1 mouse cellular context compared by ENCODE assay signal in the genomic region with DNA sequence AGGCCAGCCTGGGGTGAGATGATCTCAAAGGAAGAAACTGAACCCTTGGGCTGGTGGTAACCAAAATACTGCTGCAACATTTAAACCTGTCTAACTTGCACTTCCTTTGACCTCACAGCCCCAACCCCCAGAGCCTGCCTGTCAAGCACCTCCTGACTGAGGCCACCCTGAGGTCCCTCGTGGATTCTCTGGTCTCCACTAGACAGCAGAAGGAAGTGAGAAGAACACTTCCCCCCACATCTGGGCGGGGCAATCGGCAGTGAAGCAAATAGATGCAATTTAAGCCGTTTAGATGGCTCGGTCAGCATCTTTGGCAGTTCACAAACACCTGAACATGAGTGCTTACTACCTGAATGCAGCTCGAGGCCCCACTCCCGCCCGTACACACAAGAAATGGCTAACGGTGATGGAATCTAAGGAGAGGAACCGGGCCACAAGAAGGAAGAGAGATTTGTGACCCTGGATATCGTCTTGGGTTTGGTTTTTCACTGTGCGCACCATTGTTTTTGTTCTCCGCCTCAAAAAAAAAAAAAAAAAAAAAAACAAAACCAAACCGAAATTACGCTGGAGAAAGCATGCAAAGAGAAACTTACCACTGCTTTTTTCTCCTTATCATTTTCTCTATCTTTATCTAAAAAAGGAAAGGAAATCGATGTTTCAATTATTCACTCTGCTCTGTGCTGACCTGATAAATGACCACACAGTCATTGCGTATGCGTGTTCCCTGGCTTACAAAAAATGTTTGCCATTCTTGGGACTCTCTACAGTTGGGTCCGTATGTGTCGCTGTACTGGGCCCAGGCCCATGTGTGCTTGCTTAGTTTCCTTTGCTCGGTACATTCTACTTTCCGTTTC.
TF ChIP-seq lines count a peak whose summit lies in the region.

No protein-coding gene starts in this region.

TF ChIP-seq in MEL, 35 proteins besides CTCF, POLR2A, EP300 and RAD21:
- TF ChIP-seq TCF12 (IDR thresholded peaks at IDR 0.05; ENCODE audit: low read depth, low read length) (peak; percentile 7; the same call in 1 of the 2 replicates), MXI1 (IDR thresholded peaks at IDR 0.05; ENCODE audit: low read depth, low read length) (peak; percentile 0; the same call in 1 of the 2 replicates), RCOR1 (IDR thresholded peaks at IDR 0.05; ENCODE audit: low read depth, low read length) (no peak), E2F4 (IDR thresholded peaks at IDR 0.05; ENCODE audit: borderline replicate concordance, low read depth, low read length) (no peak), MAX (IDR thresholded peaks at IDR 0.05; ENCODE audit: low read length) (peak; percentile 26; the same call in 1 of the 2 replicates), USF2 (IDR thresholded peaks at IDR 0.05; ENCODE audit: borderline replicate concordance in 1 of 2, insufficient read depth in 1 of 2, low read depth in 1 of 2, low read length in 2 of 2) (no peak), UBTF (IDR thresholded peaks at IDR 0.05; ENCODE audit: borderline replicate concordance, insufficient read depth, low read depth, low read length) (no peak), TAL1 (IDR thresholded peaks at IDR 0.05; ENCODE audit: low read length) (no peak), ZMIZ1 (IDR thresholded peaks at IDR 0.05; ENCODE audit: low read depth, low read length) (no peak), ELF1 (IDR thresholded peaks at IDR 0.05; ENCODE audit: low read depth, low read length) (no peak), ZC3H11A (IDR thresholded peaks at IDR 0.05; ENCODE audit: low read depth, low read length) (no peak), MYC (IDR thresholded peaks at IDR 0.05; ENCODE audit: low read depth, low read length) (0 out of 2 replicates have a peak, but pooled peaks have one; percentile 28), ETS1 (IDR thresholded peaks at IDR 0.05; ENCODE audit: low read depth, low read length) (no peak), POLR2AphosphoS2 (IDR thresholded peaks at IDR 0.05; ENCODE audit: low read length) (no peak), ZKSCAN1 (IDR thresholded peaks at IDR 0.05; ENCODE audit: low read depth, low read length) (no peak), ZNF384 (IDR thresholded peaks at IDR 0.05; ENCODE audit: low read depth, low read length) (peak; percentile 87), JUND (IDR thresholded peaks at IDR 0.05; ENCODE audit: low read depth, low read length) (no peak), TBP (IDR thresholded peaks at IDR 0.05; ENCODE audit: low read depth, low read length) (no peak; the same call in 1 of the 2 replicates), NRF1 (IDR thresholded peaks at IDR 0.05; ENCODE audit: insufficient read depth, low read depth, low read length, poor library complexity, severe bottlenecking) (no peak), CHD2 (IDR thresholded peaks at IDR 0.05; ENCODE audit: low read length) (no peak), SMC3 (IDR thresholded peaks at IDR 0.05; ENCODE audit: low read depth, low read length) (no peak), MAZ (IDR thresholded peaks at IDR 0.05; ENCODE audit: low read depth, low read length) (no peak), POLR2AphosphoS5 (IDR thresholded peaks at IDR 0.05; ENCODE audit: borderline replicate concordance, low read depth, low read length) (no peak), SIN3A (IDR thresholded peaks at IDR 0.05; ENCODE audit: low read length) (peak; percentile 13), GABPA (IDR thresholded peaks at IDR 0.05; ENCODE audit: low read depth, low read length) (no peak), HCFC1 (IDR thresholded peaks at IDR 0.05; ENCODE audit: low read depth, low read length) (no peak), CHD1 (IDR thresholded peaks at IDR 0.05; ENCODE audit: low read depth, low read length) (peak; percentile 92; the same call in 1 of the 2 replicates), USF1 (IDR thresholded peaks at IDR 0.05; ENCODE audit: low read depth, low read length) (no peak), KAT2A (conservative IDR thresholded peaks at IDR 0.05; ENCODE audit: low read depth, low read length) (no peak), MYB (IDR thresholded peaks at IDR 0.05; ENCODE audit: low read depth, low read length) (no peak), MAFK (IDR thresholded peaks at IDR 0.05; ENCODE audit: borderline replicate concordance, low read depth, low read length) (no peak), BHLHE40 (IDR thresholded peaks at IDR 0.05; ENCODE audit: borderline replicate concordance, low read depth, low read length) (no peak), MEF2A (IDR thresholded peaks at IDR 0.05; ENCODE audit: extremely low read depth, insufficient replicate concordance, low read depth, low read length, poor library complexity, severe bottlenecking) (no peak), GATA1 (IDR thresholded peaks at IDR 0.05; ENCODE audit: low read depth, low read length) (peak; percentile 50; the same call in 1 of the 2 replicates), NELFE (IDR thresholded peaks at IDR 0.05; ENCODE audit: low read depth, low read length) (no peak)
